Mouse (Mus musculus): ENCODE results near the gene Cacna2d1. TPM values are rescaled to one million over a fixed set of nuclear protein-coding genes. Genes with fewer than 3 reads are reported as not detected.
A peak's percentile ranks its signal among the peaks of the same experiment; 100 is the strongest.

Gene Cacna2d1
- polyA plus RNA-seq, 1 experiment from 2014 or later, result 36.4 TPM

DNA sequence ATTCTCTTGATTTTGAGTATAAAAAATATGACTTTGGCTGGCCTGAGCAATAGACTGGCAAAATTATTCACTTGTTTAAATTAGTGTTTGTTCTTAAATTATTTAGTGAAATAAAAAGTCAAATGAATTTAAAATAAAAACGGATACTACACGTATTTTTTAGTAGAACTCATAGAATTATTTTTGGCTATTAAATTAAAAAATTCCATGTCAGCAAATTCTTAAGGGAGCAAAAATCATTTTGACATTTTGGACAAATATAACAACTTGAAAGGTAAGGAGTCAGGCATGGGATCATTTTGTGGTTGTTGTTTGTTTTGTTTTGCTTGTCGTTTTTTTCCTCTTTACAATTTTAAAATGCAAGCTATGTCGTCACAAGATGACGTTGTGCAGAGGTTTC is 346.7 kb downstream of the Cacna2d1 start:
- no peak overlapping the region for H3K9ac ChIP-seq (ENCODE audit: low read depth, low read length)
- no peak for ATAC-seq
- no peak overlapping the region for H3K27ac ChIP-seq (ENCODE audit: low read length)
- H3K36me3 ChIP-seq (ENCODE audit: control insufficient read depth, insufficient read depth, low read length), result peaks cover 2% of the 10 kb centered on the region; the same call in 1 of the 2 replicates
- 87% methylated on average over 5 of the region's 5 CpGs for WGBS
- H3K4me2 ChIP-seq (ENCODE audit: low read length), result no peak overlapping the region
- H3K9me3 ChIP-seq (replicated peaks; ENCODE audit: control insufficient read depth, low read length, poor library complexity, severe bottlenecking), result peaks cover 3% of the 10 kb centered on the region; the same call in 1 of the 2 replicates
- no peak overlapping the region for H3K4me3 ChIP-seq (ENCODE audit: low read depth, low read length)
- H3K4me1 ChIP-seq (ENCODE audit: control insufficient read depth, insufficient read depth, low read length), result no peaks in the 10 kb centered on the region
- no peaks in the 10 kb centered on the region for H3K27me3 ChIP-seq (ENCODE audit: control insufficient read depth, insufficient read depth, low read depth, low read length)

DNA sequence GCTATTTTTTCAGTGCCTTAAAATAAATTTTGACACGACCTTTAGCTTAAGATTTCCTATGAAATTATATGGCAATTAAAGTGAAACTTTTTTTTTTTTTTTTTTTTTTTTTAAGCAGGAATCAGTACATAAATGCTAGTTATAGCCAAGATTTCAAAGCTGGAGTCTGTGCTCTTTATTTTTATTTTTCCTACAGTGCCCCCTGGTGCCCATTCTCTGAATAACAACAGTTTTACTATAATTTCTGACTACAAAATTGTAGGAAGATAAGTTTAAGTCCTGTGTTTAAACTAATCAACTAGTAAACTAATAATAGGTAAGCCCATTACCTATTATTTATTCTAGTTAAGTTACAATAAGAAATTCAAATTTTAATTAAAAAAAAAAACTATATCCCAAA is 358.7 kb downstream of the Cacna2d1 start:
- H3K27ac ChIP-seq (ENCODE audit: low read length), result no peak overlapping the region
- H3K4me2 ChIP-seq (ENCODE audit: low read length), result no peak overlapping the region
- WGBS, result 4% methylated on average over 1 of the region's 1 CpGs
- H3K4me1 ChIP-seq (ENCODE audit: control insufficient read depth, insufficient read depth, low read length), result no peaks in the 10 kb centered on the region
- ATAC-seq, result no peak
- H3K4me3 ChIP-seq (ENCODE audit: low read depth, low read length), result no peak overlapping the region
- no peak overlapping the region for H3K9ac ChIP-seq (ENCODE audit: low read depth, low read length)
- no peaks in the 10 kb centered on the region for H3K27me3 ChIP-seq (ENCODE audit: control insufficient read depth, insufficient read depth, low read depth, low read length)
- H3K36me3 ChIP-seq (ENCODE audit: control insufficient read depth, insufficient read depth, low read length), result no peaks in the 10 kb centered on the region
- no peaks in the 10 kb centered on the region for H3K9me3 ChIP-seq (replicated peaks; ENCODE audit: control insufficient read depth, low read length, poor library complexity, severe bottlenecking)

DNA sequence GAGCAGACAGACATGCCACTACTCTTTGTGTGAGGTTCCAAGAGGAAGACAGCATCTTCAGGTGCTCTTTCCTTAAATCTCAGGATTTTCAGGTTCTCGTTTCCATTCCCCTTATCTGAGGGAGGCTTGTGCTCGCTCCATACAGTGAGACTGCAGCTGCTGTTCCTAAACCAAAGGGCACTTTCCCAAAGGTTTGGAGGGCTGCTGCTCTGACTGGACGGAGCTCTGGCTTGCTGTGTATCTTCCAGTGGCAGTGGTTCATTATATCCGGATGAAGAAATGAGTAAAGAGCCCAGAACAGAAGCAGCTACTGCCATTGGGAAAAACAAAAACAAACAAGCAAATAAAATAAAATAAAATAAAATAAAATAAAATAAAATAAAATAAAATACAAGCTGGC is 359.3 kb downstream of the Cacna2d1 start:
- Histone ChIP-seq H3K36me3 (ENCODE audit: control insufficient read depth, insufficient read depth, low read length) (no peaks in the 10 kb centered on the region), H3K4me3 (ENCODE audit: low read depth, low read length) (no peak overlapping the region), H3K9ac (ENCODE audit: low read depth, low read length) (no peak overlapping the region), H3K27me3 (ENCODE audit: control insufficient read depth, insufficient read depth, low read depth, low read length) (no peaks in the 10 kb centered on the region), H3K27ac (ENCODE audit: low read length) (no peak overlapping the region), H3K4me1 (ENCODE audit: control insufficient read depth, insufficient read depth, low read length) (no peaks in the 10 kb centered on the region), H3K4me2 (ENCODE audit: low read length) (no peak overlapping the region), H3K9me3 (replicated peaks; ENCODE audit: control insufficient read depth, low read length, poor library complexity, severe bottlenecking) (no peaks in the 10 kb centered on the region)
- WGBS, result 61% methylated on average over 4 of the region's 4 CpGs
- ATAC-seq, result no peak

DNA sequence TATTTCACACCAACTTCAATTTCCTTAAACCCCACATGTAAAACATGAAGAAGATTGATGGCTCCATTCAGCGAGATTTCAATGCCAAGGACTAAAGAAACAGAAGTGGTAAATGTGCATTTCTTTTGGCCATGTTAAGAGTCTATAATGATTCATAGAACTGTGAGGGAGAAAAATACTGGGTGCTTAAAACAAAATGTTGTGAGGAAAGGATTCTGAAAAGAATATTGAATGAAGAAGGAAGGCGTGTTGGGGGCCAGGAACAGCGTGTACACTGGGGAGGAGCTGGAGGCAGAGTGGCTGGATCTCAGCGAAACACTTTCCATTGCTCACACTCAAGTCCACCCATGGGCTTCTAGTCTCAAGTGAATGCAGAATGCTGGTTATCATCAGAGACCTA is 360.2 kb downstream of the Cacna2d1 start:
- ATAC-seq, result no peak
- Histone ChIP-seq H3K27me3 (ENCODE audit: control insufficient read depth, insufficient read depth, low read depth, low read length) (no peaks in the 10 kb centered on the region), H3K4me1 (ENCODE audit: control insufficient read depth, insufficient read depth, low read length) (no peaks in the 10 kb centered on the region), H3K9ac (ENCODE audit: low read depth, low read length) (no peak overlapping the region), H3K36me3 (ENCODE audit: control insufficient read depth, insufficient read depth, low read length) (no peaks in the 10 kb centered on the region), H3K9me3 (replicated peaks; ENCODE audit: control insufficient read depth, low read length, poor library complexity, severe bottlenecking) (no peaks in the 10 kb centered on the region), H3K4me2 (ENCODE audit: low read length) (no peak overlapping the region), H3K27ac (ENCODE audit: low read length) (no peak overlapping the region), H3K4me3 (ENCODE audit: low read depth, low read length) (no peak overlapping the region)
- 63% methylated on average over 4 of the region's 4 CpGs for WGBS

DNA sequence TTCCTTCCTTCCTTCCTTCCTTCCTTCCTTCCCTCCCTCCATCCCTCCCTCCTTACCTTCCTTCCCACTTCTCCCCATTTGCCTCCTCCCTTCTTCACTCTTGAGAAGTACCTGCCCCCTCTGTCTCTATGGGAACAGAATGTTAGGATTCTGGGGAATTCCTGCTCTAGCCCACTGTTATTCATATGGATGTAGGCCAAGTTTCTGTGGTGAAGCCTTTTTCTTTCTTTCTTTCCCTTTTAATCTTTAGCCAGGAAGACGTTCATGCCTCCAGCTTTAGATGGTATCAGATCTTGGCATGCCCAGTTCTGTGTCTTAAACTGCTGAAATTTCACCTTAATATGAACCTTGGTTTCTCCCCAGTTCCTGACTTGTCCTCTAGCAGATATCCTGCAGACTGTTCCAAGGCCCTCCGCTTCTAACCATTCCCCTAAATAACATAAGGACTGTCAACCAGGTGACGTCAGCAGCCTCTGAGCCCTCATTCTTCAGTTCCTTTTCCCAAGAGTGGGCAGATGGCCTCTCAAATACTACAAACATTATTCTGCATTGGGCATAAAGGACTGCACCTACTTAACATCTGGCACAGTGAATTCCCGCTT is 362.8 kb downstream of the Cacna2d1 start:
- no peak overlapping the region for H3K4me3 ChIP-seq (ENCODE audit: low read depth, low read length)
- no peak for ATAC-seq
- 72% methylated on average over 4 of the region's 4 CpGs for WGBS
- H3K9ac ChIP-seq (ENCODE audit: low read depth, low read length), result no peak overlapping the region
- no peaks in the 10 kb centered on the region for H3K9me3 ChIP-seq (replicated peaks; ENCODE audit: control insufficient read depth, low read length, poor library complexity, severe bottlenecking)
- H3K27me3 ChIP-seq (ENCODE audit: control insufficient read depth, insufficient read depth, low read depth, low read length), result no peaks in the 10 kb centered on the region
- no peaks in the 10 kb centered on the region for H3K4me1 ChIP-seq (ENCODE audit: control insufficient read depth, insufficient read depth, low read length)
- no peak overlapping the region for H3K4me2 ChIP-seq (ENCODE audit: low read length)
- no peak overlapping the region for H3K27ac ChIP-seq (ENCODE audit: low read length)
- H3K36me3 ChIP-seq (ENCODE audit: control insufficient read depth, insufficient read depth, low read length), result no peaks in the 10 kb centered on the region

DNA sequence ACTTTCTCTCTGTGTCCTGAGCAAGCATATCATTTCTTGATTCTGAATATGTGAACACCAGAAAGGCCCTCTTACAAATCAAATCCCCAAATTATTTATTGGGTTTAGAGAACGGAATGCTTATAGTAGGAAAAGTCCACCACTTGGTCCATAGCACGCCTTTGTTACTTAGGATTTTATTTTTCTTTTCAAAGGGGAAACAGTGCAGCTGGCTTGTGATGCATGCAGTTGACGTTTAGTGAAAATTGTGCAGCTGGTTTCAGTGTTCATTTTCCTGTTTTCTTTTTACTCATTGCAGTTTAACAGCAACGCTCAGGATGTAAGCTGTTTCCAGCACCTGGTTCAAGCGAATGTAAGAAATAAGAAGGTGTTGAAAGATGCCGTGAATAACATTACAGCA is 365.1 kb downstream of the Cacna2d1 start:
- WGBS, result 90% methylated on average over 6 of the region's 6 CpGs
- Histone ChIP-seq H3K27me3 (ENCODE audit: control insufficient read depth, insufficient read depth, low read depth, low read length) (no peaks in the 10 kb centered on the region), H3K4me3 (ENCODE audit: low read depth, low read length) (no peak overlapping the region), H3K9me3 (replicated peaks; ENCODE audit: control insufficient read depth, low read length, poor library complexity, severe bottlenecking) (no peaks in the 10 kb centered on the region), H3K27ac (ENCODE audit: low read length) (no peak overlapping the region), H3K4me2 (ENCODE audit: low read length) (no peak overlapping the region), H3K4me1 (ENCODE audit: control insufficient read depth, insufficient read depth, low read length) (no peaks in the 10 kb centered on the region), H3K36me3 (ENCODE audit: control insufficient read depth, insufficient read depth, low read length) (no peaks in the 10 kb centered on the region), H3K9ac (ENCODE audit: low read depth, low read length) (no peak overlapping the region)
- ATAC-seq, result no peak

DNA sequence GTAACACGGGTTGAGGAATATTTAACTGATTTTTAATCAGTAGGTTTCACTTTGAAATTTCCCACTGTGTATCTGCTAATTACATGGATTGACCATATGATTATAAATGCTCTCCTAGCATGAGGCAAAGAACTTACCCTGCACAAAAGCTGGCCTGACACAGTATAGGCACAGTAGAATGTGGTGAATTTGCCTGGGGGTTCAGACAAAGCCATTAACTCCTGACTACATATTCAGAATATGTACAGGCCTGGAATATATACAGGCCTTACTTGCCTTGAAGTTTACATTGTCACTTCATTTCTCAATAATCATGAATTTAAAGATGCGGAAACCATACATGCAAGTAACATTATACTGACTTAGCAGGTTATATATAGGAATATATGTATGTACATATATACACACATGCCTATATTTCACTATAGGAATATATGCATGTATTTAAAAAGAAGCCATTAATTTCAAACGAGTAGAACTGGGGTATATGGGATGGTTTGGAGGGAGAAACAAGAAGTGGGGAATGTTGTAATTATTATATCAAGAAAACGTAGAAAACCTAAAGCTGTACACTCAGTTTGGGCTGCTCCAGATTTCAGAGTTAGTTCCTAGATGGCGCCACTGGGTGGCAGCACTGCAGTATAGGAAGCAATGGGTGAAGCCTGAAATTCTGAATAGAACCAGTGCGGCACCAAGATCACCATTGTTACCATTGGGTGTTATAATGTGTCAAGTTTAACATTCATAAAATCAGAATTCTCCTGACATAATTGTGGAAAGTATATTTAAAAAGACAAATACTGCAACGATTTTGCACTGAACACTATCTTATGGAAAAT is 374.9 kb downstream of the Cacna2d1 start:
- H3K36me3 ChIP-seq (ENCODE audit: control insufficient read depth, insufficient read depth, low read length), result no peaks in the 10 kb centered on the region
- H3K27ac ChIP-seq (ENCODE audit: low read length), result no peak overlapping the region
- H3K4me3 ChIP-seq (ENCODE audit: low read depth, low read length), result no peak overlapping the region
- peak; percentile 89 for ATAC-seq
- no peak overlapping the region for H3K4me2 ChIP-seq (ENCODE audit: low read length)
- H3K27me3 ChIP-seq (ENCODE audit: control insufficient read depth, insufficient read depth, low read depth, low read length), result no peaks in the 10 kb centered on the region
- H3K4me1 ChIP-seq (ENCODE audit: control insufficient read depth, insufficient read depth, low read length), result no peaks in the 10 kb centered on the region
- 42% methylated on average over 7 of the region's 7 CpGs for WGBS
- no peaks in the 10 kb centered on the region for H3K9me3 ChIP-seq (replicated peaks; ENCODE audit: control insufficient read depth, low read length, poor library complexity, severe bottlenecking)
- H3K9ac ChIP-seq (ENCODE audit: low read depth, low read length), result no peak overlapping the region

DNA sequence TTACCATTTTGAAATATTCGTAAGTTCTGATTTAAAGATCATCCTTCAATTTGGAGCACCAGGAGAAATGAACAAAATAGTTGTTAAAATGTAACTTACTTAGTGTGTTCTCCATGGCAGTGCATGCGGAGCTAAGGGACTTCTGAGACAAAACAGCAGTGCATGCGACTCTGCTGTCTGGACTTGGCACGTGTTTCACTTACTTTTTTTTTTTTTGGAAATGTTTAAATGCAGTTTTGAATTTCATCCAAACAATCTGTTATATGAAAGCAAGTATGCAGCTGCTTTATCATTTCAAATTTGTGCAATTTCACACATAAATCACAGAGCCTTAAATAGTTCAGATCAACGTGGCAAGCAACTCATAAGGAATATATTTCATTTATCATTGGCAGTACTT is 379.8 kb downstream of the Cacna2d1 start:
- Histone ChIP-seq H3K27ac (ENCODE audit: low read length) (no peak overlapping the region), H3K9ac (ENCODE audit: low read depth, low read length) (no peak overlapping the region), H3K4me2 (ENCODE audit: low read length) (no peak overlapping the region), H3K36me3 (ENCODE audit: control insufficient read depth, insufficient read depth, low read length) (no peaks in the 10 kb centered on the region), H3K4me1 (ENCODE audit: control insufficient read depth, insufficient read depth, low read length) (no peaks in the 10 kb centered on the region), H3K4me3 (ENCODE audit: low read depth, low read length) (no peak overlapping the region), H3K27me3 (ENCODE audit: control insufficient read depth, insufficient read depth, low read depth, low read length) (no peaks in the 10 kb centered on the region), H3K9me3 (replicated peaks; ENCODE audit: control insufficient read depth, low read length, poor library complexity, severe bottlenecking) (no peaks in the 10 kb centered on the region)
- WGBS, result 87% methylated on average over 5 of the region's 5 CpGs
- no peak for ATAC-seq

DNA sequence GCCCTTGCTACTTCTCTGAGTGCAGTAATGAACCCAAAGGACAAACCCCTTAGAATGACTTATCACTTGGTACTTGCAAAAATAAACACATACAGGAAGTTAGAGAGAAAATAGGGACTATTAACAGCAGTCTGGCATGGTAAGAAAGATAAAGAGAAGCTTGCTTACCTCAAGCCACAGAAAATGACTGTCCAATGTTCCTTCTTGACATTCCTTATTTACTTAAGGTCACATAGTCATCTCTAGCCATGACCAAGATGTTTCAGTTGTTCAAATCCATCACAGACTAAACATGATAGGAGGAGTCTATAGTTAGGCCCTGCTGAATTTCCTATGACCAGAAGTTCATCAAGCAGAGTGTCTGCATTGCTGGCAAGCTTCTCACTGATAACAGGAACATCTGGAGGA is 381.5 kb downstream of the Cacna2d1 start:
- no peak overlapping the region for H3K4me2 ChIP-seq (ENCODE audit: low read length)

More for the DNA sequence above, 381.5 kb downstream of the Cacna2d1 start:
- no peaks in the 10 kb centered on the region for H3K27me3 ChIP-seq (ENCODE audit: control insufficient read depth, insufficient read depth, low read depth, low read length)
- H3K4me1 ChIP-seq (ENCODE audit: control insufficient read depth, insufficient read depth, low read length), result no peaks in the 10 kb centered on the region
- H3K27ac ChIP-seq (ENCODE audit: low read length), result no peak overlapping the region
- H3K4me3 ChIP-seq (ENCODE audit: low read depth, low read length), result no peak overlapping the region
- ATAC-seq, result no peak
- no peaks in the 10 kb centered on the region for H3K9me3 ChIP-seq (replicated peaks; ENCODE audit: control insufficient read depth, low read length, poor library complexity, severe bottlenecking)
- H3K36me3 ChIP-seq (ENCODE audit: control insufficient read depth, insufficient read depth, low read length), result no peaks in the 10 kb centered on the region
- H3K9ac ChIP-seq (ENCODE audit: low read depth, low read length), result no peak overlapping the region

All from midbrain, embryonic 16.5 days (tissue).